Mouse (Mus musculus) small intestine, adult 10 weeks (tissue): Measurements from ENCODE around the gene Cox6b1. TPM values are rescaled to one million over a fixed set of nuclear protein-coding genes. Genes with fewer than 3 reads are reported as not detected.

Experiments
- polyA plus RNA-seq: library from polyadenylated mRNA; stranded (reverse); fragments of 350-450 nt; fragmentation: Illumina TruSeq; extraction: RNeasy Lipid Tissue Mini Kit (QIAGEN cat#74804); gene quantifications from one replicate; pipeline ENCODE4 v1.2.3, GENCODE M21; 2014; ENCODE audit warnings: low replicate concordance

Gene Cox6b1
- 1,034 TPM for polyA plus RNA-seq

GRCm38 (mm10) chr7:30625530-30626384 lies at the start of gene Cox6b1:
TSS of gene Cox6b1 (minus strand) at chr7:30626151.

GRCm38 (mm10) chr7:30671480-30671879 lies 45.5 kb upstream of the Cox6b1 start, which contains the start of gene Pmis2:
TSS of gene Pmis2 (minus strand) at chr7:30671605.

GRCm38 (mm10) chr7:30664529-30665200 lies 38.7 kb upstream of the Cox6b1 start, which contains the start of gene Haus5:
TSS of gene Haus5 (minus strand) at chr7:30664994.

DNA sequence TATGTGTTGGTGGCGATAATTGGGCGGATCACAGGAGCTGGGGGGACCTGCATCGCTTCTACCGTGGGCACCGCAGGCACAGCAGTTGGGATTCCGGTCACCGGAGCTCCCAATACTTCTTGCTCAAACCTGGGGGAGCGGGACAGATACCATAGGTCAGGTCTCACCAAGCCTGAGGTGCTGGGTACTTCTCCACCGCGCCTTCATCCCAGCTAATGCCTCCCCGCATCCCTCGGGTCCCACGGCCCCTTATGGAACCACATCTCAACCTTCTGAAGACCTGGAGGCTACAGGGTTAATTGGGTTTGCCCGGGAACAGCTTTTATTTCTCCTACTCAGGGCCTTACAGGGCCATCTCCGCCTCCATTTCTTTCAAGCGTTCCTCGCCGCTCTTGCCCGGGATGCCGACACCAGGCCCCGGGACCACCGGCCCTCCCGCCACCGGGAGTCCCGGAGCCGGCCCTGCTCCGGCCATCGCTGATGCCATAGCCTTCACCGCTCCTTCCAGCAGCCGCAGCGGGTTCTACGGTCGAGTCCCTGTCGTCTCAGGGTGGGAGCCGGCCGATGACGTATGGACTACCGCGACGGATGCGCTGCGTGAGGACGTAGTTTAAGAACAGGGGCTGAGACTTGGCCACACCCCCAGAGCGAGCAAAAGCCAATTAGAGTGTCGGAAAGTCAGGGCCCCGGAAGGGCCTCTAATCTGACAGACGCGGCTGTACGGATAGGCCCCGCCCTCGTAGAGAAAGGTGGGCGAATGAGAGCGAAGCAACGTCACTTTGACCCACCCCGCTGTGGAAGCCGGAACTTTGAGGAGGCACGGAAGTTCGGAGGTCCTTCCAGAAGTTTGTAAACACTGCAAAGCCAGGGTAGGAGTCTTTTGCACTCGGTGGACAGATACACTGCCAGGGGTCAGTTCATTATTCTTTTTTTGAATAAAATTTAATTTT lies 23.9 kb upstream of the Cox6b1 start, which contains the start of gene Rbm42:
Gene Rbm42, minus strand, starts transcription at position 727 of the 950 bp plus-strand sequence.

GRCm38 (mm10) chr7:30635752-30636151 lies 9.8 kb upstream of the Cox6b1 start, which contains the start of gene Etv2:
TSS of gene Etv2 (minus strand) at chr7:30635852.

GRCm38 (mm10) chr7:30612654-30613402 lies 13.1 kb downstream of the Cox6b1 start, which contains the start of gene Upk1a:
TSS of gene Upk1a (minus strand) at chr7:30612847.

DNA sequence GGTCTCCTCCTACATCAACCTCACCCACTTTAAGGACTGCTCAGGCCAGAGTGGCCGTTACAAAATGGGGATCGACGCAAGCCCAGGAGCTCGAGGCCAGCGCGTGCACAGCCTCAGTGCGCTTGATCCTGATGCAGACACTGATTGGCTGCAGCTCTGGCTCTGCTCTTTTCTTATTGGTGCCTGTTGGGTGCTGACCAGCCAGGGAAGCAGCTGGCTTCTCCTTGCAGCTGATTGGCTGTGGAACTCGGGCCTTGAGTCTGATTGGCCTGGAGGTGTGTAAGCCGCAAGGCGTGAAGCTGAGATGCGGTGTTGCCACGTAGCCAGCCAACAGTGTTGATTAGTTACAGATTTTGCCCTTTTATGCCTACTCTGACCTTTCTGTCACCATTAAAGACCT lies 27.2 kb downstream of the Cox6b1 start, which contains the start of gene Zbtb32:
Gene Zbtb32, minus strand, starts transcription at position 124 of the 400 bp plus-strand sequence.

DNA sequence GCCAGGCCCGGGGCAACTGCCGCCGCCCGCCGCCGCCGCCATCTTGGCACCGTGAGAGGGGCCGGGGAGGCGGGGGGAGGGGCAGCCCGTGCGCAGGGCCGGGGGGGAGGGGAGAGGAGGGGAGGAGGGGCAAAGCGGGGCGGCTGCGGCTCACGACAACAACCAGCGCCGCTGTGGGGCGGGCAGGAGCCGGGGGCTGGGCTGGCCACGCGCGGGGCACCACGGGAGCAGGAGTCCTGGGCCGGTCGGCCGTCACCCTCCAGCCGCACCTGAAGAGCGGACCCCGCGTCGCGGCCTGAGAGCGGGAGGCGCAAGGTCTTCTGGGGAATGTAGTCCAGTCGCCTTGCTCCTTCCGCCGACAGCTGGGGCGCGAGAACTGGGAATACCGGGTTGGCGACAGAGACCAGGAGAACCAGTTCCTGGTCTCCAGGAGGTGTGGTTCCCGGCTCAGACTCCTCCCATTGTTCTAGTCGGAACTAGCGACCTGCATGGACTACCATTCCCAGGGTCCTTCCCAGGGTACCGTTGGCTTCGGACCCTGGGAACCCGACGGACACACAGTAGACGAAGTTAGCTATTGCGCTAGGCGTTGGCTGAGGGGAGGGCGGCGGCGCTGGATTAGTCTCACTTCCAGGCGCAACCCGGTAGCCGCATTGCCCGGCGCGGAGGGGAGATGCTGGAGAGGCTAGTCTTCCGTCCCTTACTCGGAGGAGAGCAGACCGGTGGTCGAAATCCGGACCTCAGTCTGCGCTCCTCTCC lies 37.1 kb downstream of the Cox6b1 start, which contains the start of gene Kmt2b:
Gene Kmt2b, minus strand, starts transcription at position 51 of the 759 bp plus-strand sequence.

Other genes starting within 250 kb of the Cox6b1 start
- 2.8 TPM for gene Tyrobp, start 212.4 kb downstream of the Cox6b1 start, polyA plus RNA-seq
- gene Hcst, start 206.3 kb downstream of the Cox6b1 start, polyA plus RNA-seq: not detected
- 0.67 TPM for gene Nfkbid, start 204.4 kb downstream of the Cox6b1 start, polyA plus RNA-seq
- gene Aplp1, start 180.6 kb downstream of the Cox6b1 start, polyA plus RNA-seq: 9.8 TPM
- not detected for gene Kirrel2, start 168.5 kb downstream of the Cox6b1 start, polyA plus RNA-seq
- gene Nphs1, start 167.8 kb downstream of the Cox6b1 start, polyA plus RNA-seq: 0.15 TPM
- not detected for gene Prodh2, start 132.5 kb downstream of the Cox6b1 start, polyA plus RNA-seq
- 0.11 TPM for gene Arhgap33, start 91.1 kb downstream of the Cox6b1 start, polyA plus RNA-seq
- gene Hspb6, start 74.0 kb downstream of the Cox6b1 start, polyA plus RNA-seq: 28.5 TPM
- 0.97 TPM for gene Proser3, start 73.9 kb downstream of the Cox6b1 start, polyA plus RNA-seq
- not detected for gene Lin37, start 66.3 kb downstream of the Cox6b1 start, polyA plus RNA-seq
- 2.6 TPM for gene U2af1l4, start 62.9 kb downstream of the Cox6b1 start, polyA plus RNA-seq
- 6.2 TPM for gene Gm49396, start 62.8 kb downstream of the Cox6b1 start, polyA plus RNA-seq
- gene Psenen, start 62.5 kb downstream of the Cox6b1 start, polyA plus RNA-seq: 17.3 TPM
- gene Igflr1, start 60.7 kb downstream of the Cox6b1 start, polyA plus RNA-seq: not detected
- gene Kmt2b, start 37.4 kb downstream of the Cox6b1 start, polyA plus RNA-seq: 4.6 TPM
- gene Zbtb32, start 27.2 kb downstream of the Cox6b1 start, polyA plus RNA-seq: not detected
- not detected for gene Upk1a, start 13.3 kb downstream of the Cox6b1 start, polyA plus RNA-seq
- not detected for gene Etv2, start 9.7 kb upstream of the Cox6b1 start, polyA plus RNA-seq
- not detected for gene Rbm42, start 24.2 kb upstream of the Cox6b1 start, polyA plus RNA-seq
- gene Haus5, start 38.8 kb upstream of the Cox6b1 start, polyA plus RNA-seq: 2.8 TPM
- gene Pmis2, start 45.5 kb upstream of the Cox6b1 start, polyA plus RNA-seq: not detected
- not detected for gene 2200002J24Rik, start 72.8 kb upstream of the Cox6b1 start, polyA plus RNA-seq
- not detected for gene Atp4a, start 86.1 kb upstream of the Cox6b1 start, polyA plus RNA-seq
- 4.8 TPM for gene Tmem147, start 103.4 kb upstream of the Cox6b1 start, polyA plus RNA-seq
- not detected for gene Gapdhs, start 117.5 kb upstream of the Cox6b1 start, polyA plus RNA-seq
- gene Sbsn, start 125.3 kb upstream of the Cox6b1 start, polyA plus RNA-seq: 0.15 TPM
- gene Dmkn, start 137.6 kb upstream of the Cox6b1 start, polyA plus RNA-seq: not detected
- not detected for gene Krtdap, start 161.7 kb upstream of the Cox6b1 start, polyA plus RNA-seq
- 1.7 TPM for gene Ffar2, start 197.6 kb upstream of the Cox6b1 start, polyA plus RNA-seq
- not detected for gene Ffar3, start 230.0 kb upstream of the Cox6b1 start, polyA plus RNA-seq
- gene Ffar1, start 235.4 kb upstream of the Cox6b1 start, polyA plus RNA-seq: 0.85 TPM